Mouse (Mus musculus) macrophage (primary cell): ENCODE results near the gene Fam155a. TPM values are rescaled to one million over a fixed set of nuclear protein-coding genes. Genes with fewer than 3 reads are reported as not detected.

Source experiments
- H3K27ac ChIP-seq: fragments of 350-480 bp; formaldehyde crosslinking; 2 replicates; pipeline ENCODE4 v1.9.0; 2021
- H3K36me3 ChIP-seq: fragments of 350-480 bp; formaldehyde crosslinking; 2 replicates; pipeline ENCODE4 v1.9.0; 2021; ENCODE audit errors: inconsistent target
- H3K4me3 ChIP-seq: fragments of 350-480 bp; formaldehyde crosslinking; 2 replicates; pipeline ENCODE4 v1.9.0; 2021; ENCODE audit errors: inconsistent target
- H3K79me2 ChIP-seq: fragments of 350-480 bp; formaldehyde crosslinking; 2 replicates; pipeline ENCODE4 v1.9.0; 2021; ENCODE audit errors: inconsistent target
- WGBS: methylation state at CpG from one replicate; pipeline ENCODE4 v1.1.7; 2026; ENCODE audit warnings: inconsistent platforms; ENCODE audit not compliant: missing documents; 5-methylcytosine and 5-hydroxymethylcytosine counted together
- polyA plus RNA-seq: library from polyadenylated mRNA; stranded (reverse); fragments of 250-400 nt; gene quantifications from 3 replicates; pipeline ENCODE4 v1.2.4, GENCODE M21; 2018; ENCODE audit warnings: inconsistent platforms

Gene Fam155a
- polyA plus RNA-seq, 1 experiment from 2014 or later: not detected

DNA sequence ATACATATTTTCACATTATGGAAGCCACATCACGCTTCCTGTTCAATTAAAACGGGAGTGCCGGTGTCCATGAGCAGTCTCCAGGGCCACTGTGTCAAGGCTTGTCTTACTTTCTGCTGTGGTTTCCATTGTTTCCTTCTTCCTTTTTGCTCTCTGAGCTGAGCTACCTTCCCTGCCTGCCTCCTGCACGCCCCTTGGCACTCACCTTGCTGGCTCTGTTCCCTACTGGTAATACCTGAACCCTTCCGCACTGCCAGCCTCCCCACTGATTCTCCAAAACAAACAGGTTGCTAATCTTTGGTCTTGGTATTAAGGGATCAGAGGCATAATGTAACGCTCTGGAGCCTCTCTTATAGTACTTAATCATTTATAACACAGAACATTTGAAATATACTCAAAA, 403.2 kb downstream of the Fam155a start:
- 80% methylated on average over 6 of the region's 6 CpGs for WGBS

GRCm38 (mm10) chr8:9365381-9365780, 405.6 kb downstream of the Fam155a start:
- no peak overlapping the region for H3K4me3 ChIP-seq
- no peaks in the 10 kb centered on the region for H3K79me2 ChIP-seq
- no peak overlapping the region for H3K27ac ChIP-seq
- no peaks in the 10 kb centered on the region for H3K36me3 ChIP-seq
- WGBS: 83% methylated on average over 1 of the region's 1 CpGs

More for the DNA sequence above, 403.2 kb downstream of the Fam155a start:
- Histone ChIP-seq H3K36me3 (no peaks in the 10 kb centered on the region), H3K27ac (no peak overlapping the region), H3K4me3 (no peak overlapping the region), H3K79me2 (no peaks in the 10 kb centered on the region)

- no peak overlapping the region for H3K27ac ChIP-seq
- WGBS: 47% methylated on average over 7 of the region's 7 CpGs
- H3K4me3 ChIP-seq: no peak overlapping the region
- H3K36me3 ChIP-seq: no peaks in the 10 kb centered on the region
- H3K79me2 ChIP-seq: no peaks in the 10 kb centered on the region
These were observed 422.3 kb downstream of the Fam155a start for GRCm38 (mm10) chr8:9348523-9349135.

DNA sequence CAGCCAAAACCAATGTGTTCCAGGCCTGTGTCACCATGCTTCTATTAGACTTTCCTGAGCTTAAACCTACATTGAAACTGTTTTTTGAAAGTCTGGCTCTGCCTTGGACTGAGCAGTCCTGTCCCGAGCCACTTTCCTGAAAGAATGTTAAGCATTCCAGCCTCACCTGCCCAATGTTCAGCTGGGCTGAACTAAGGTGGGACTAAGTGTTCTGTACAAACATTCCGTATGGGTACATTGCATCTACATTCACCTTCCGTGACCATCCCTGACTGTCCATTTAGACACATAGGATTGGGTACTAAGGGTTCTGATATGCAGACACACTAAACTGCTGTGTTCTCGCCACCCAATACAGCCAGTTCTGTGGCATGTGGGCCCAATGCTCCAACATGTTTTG, 423.8 kb downstream of the Fam155a start:
- Histone ChIP-seq H3K27ac (no peak overlapping the region), H3K4me3 (no peak overlapping the region), H3K79me2 (no peaks in the 10 kb centered on the region), H3K36me3 (no peaks in the 10 kb centered on the region)
- WGBS: 91% methylated on average over 4 of the region's 4 CpGs

- Histone ChIP-seq H3K4me3 (no peak overlapping the region), H3K27ac (no peak overlapping the region), H3K79me2 (no peaks in the 10 kb centered on the region), H3K36me3 (no peaks in the 10 kb centered on the region)
- WGBS: 75% methylated on average over 4 of the region's 4 CpGs
These were observed 426.8 kb downstream of the Fam155a start for GRCm38 (mm10) chr8:9344136-9344535.

GRCm38 (mm10) chr8:9342998-9343397, 428.0 kb downstream of the Fam155a start:
- Histone ChIP-seq H3K27ac (no peak overlapping the region), H3K36me3 (no peaks in the 10 kb centered on the region)
- 85% methylated on average over 9 of the region's 9 CpGs for WGBS

GRCm38 (mm10) chr8:9342593-9342992, 428.4 kb downstream of the Fam155a start:
- no peak overlapping the region for H3K27ac ChIP-seq

More at GRCm38 (mm10) chr8:9342998-9343397, 428.0 kb downstream of the Fam155a start:
- Histone ChIP-seq H3K4me3 (no peak overlapping the region), H3K79me2 (no peaks in the 10 kb centered on the region)

GRCm38 (mm10) chr8:9337905-9338304, 433.1 kb downstream of the Fam155a start:
- Histone ChIP-seq H3K79me2 (no peaks in the 10 kb centered on the region), H3K4me3 (no peak overlapping the region)
- 94% methylated on average over 8 of the region's 8 CpGs for WGBS

More at GRCm38 (mm10) chr8:9342593-9342992, 428.4 kb downstream of the Fam155a start:
- Histone ChIP-seq H3K36me3 (no peaks in the 10 kb centered on the region), H3K4me3 (no peak overlapping the region), H3K79me2 (no peaks in the 10 kb centered on the region)
- 91% methylated on average over 9 of the region's 9 CpGs for WGBS

GRCm38 (mm10) chr8:9335933-9336303, 435.0 kb downstream of the Fam155a start:
- WGBS: 88% methylated on average over 6 of the region's 6 CpGs
- Histone ChIP-seq H3K27ac (no peak overlapping the region), H3K4me3 (no peak overlapping the region), H3K36me3 (no peaks in the 10 kb centered on the region), H3K79me2 (no peaks in the 10 kb centered on the region)

More at GRCm38 (mm10) chr8:9337905-9338304, 433.1 kb downstream of the Fam155a start:
- Histone ChIP-seq H3K36me3 (no peaks in the 10 kb centered on the region), H3K27ac (no peak overlapping the region)

DNA sequence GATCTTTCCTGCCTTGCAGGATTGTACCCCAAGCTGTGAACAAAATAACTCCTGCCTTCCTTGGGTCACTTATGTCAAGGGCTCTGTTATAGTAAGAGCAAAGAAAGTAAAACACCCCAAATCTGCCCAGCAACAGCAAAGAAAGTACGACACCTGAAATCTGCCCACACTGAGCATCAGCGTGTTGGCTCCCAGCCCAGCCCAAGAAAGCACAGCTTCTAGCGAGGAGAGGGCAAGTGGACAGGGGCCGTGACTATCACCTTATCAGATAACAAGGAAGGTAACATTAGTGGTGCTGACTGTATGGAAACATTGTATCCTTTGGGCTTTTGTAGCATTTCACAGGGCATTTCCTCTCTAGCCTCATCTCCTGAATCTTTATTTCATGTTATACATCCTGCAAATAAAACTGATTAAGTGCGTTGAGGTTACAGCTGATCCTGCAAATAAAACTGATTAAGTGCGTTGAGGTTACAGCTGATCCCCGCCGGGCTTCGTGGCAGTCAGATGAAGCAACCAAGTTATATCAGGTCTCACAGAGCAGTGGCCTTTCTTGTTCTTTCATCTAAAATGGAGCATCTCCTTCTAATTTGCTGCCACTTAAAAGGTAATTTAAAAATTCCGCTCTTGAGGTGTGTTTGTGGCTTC, 435.6 kb downstream of the Fam155a start:
- no peaks in the 10 kb centered on the region for H3K36me3 ChIP-seq
- no peak overlapping the region for H3K27ac ChIP-seq
- 90% methylated on average over 10 of the region's 10 CpGs for WGBS
- H3K4me3 ChIP-seq: no peak overlapping the region
- H3K79me2 ChIP-seq: no peaks in the 10 kb centered on the region

GRCm38 (mm10) chr8:9332766-9333165, 438.2 kb downstream of the Fam155a start:
- Histone ChIP-seq H3K79me2 (no peaks in the 10 kb centered on the region), H3K4me3 (no peak overlapping the region), H3K27ac (no peak overlapping the region), H3K36me3 (no peaks in the 10 kb centered on the region)
- WGBS: 93% methylated on average over 2 of the region's 2 CpGs

DNA sequence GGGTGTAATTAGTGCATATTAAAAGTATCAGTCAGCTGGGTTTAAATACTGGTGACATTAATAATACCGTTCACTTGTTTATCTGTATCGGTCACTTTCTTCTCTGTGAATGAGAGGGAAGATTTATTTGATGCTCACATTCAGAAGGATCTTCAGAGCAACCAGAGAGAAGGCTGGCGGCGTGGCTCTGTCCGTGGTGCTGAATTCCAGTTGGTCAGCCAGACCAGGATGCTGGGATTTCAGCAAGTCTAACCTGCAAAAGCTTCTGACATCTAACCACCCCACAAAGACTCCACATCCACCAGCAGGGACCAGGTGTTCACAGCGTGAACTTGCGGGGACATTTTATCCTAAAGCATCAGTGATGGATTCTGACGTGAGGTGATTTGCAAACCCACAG, 461.5 kb downstream of the Fam155a start:
- Histone ChIP-seq H3K27ac (no peak overlapping the region), H3K4me3 (no peak overlapping the region), H3K36me3 (no peaks in the 10 kb centered on the region), H3K79me2 (no peaks in the 10 kb centered on the region)
- 31% methylated on average over 7 of the region's 8 CpGs for WGBS

- WGBS: 93% methylated on average over 6 of the region's 6 CpGs
- no peak overlapping the region for H3K27ac ChIP-seq
- H3K36me3 ChIP-seq: no peaks in the 10 kb centered on the region
- no peak overlapping the region for H3K4me3 ChIP-seq
- H3K79me2 ChIP-seq: no peaks in the 10 kb centered on the region
These were observed 467.3 kb downstream of the Fam155a start for GRCm38 (mm10) chr8:9303526-9304135.

GRCm38 (mm10) chr8:9295046-9295445, 475.9 kb downstream of the Fam155a start:
- no peaks in the 10 kb centered on the region for H3K36me3 ChIP-seq
- no peaks in the 10 kb centered on the region for H3K79me2 ChIP-seq
- H3K4me3 ChIP-seq: no peak overlapping the region
- 83% methylated on average over 2 of the region's 2 CpGs for WGBS
- H3K27ac ChIP-seq: no peak overlapping the region

- H3K4me3 ChIP-seq: no peak overlapping the region
- no peak overlapping the region for H3K27ac ChIP-seq
- no peaks in the 10 kb centered on the region for H3K36me3 ChIP-seq
- no peaks in the 10 kb centered on the region for H3K79me2 ChIP-seq
- WGBS: 84% methylated on average over 2 of the region's 2 CpGs
These were observed 478.4 kb downstream of the Fam155a start for GRCm38 (mm10) chr8:9292532-9292931.
